Mouse (Mus musculus): ENCODE results near the gene Acod1. TPM values are rescaled to one million over a fixed set of nuclear protein-coding genes. Genes with fewer than 3 reads are reported as not detected.
A peak's percentile ranks its signal among the peaks of the same experiment; 100 is the strongest.

Gene Acod1
- polyA plus RNA-seq, 1 experiment from 2014 or later = not detected

DNA sequence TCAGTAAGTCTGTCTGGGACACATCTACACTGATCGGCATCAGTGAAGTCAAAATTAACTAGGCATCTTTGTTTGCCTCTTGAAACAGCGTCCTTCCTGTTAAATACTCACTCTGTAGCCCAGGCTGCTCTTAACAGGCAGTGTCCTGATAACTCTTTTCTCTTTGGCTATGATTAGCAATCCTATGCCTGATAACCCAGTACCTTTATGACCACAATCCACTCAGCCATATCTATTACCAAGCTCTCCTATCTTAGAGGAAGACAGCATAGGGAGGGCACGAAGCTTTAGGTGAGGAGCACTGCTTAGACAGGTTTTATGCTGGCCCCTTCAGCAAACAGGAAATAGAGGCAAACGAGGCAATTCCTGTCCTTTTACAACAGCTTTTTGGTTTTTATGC, 46.9 kb downstream of the Acod1 start:
- Histone ChIP-seq H3K4me3 (no peak overlapping the region), H3K9ac (no peak overlapping the region), H3K36me3 (peaks cover 50% of the 10 kb centered on the region), H3K4me1 (peaks cover 47% of the 10 kb centered on the region), H3K9me3 (no peaks in the 10 kb centered on the region), H3K27ac (replicated peaks) (no peak overlapping the region), H3K4me2 (peak overlapping the region; percentile 6; the same call in 1 of the 2 replicates), H3K27me3 (replicated peaks) (no peaks in the 10 kb centered on the region)
- WGBS = 47% methylated on average over 4 of the region's 4 CpGs
- no peak for ATAC-seq (ENCODE audit: extremely low read depth, insufficient number of reproducible peaks, low FRiP score, low TSS enrichment)

DNA sequence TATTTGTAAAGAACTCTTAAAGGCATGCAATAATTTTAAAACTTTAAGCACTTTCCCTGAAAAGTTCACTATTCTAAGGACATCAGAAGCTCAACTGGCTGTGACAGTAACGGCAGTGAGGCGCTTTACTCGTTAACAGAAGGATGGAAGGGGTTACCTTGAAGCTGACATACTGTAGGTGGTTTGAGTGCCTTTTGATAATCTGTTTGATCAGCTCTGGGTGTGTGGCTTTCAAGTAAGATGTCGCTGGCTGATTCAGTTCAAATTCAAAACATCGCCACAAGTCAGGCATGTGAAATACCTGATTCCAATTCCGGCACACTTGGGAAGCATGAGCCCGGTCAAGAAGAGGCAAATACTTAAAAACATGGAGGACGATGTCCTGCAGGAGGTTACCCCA, 48.3 kb downstream of the Acod1 start:
- Histone ChIP-seq H3K9me3 (no peaks in the 10 kb centered on the region), H3K36me3 (peaks cover 40% of the 10 kb centered on the region), H3K4me1 (peaks cover 42% of the 10 kb centered on the region), H3K4me3 (peak overlapping the region; percentile 2; the same call in 1 of the 2 replicates), H3K27ac (replicated peaks) (no peak overlapping the region), H3K27me3 (replicated peaks) (no peaks in the 10 kb centered on the region), H3K4me2 (no peak overlapping the region), H3K9ac (no peak overlapping the region)
- 92% methylated on average over 8 of the region's 8 CpGs for WGBS
- ATAC-seq (ENCODE audit: extremely low read depth, insufficient number of reproducible peaks, low FRiP score, low TSS enrichment) = no peak

DNA sequence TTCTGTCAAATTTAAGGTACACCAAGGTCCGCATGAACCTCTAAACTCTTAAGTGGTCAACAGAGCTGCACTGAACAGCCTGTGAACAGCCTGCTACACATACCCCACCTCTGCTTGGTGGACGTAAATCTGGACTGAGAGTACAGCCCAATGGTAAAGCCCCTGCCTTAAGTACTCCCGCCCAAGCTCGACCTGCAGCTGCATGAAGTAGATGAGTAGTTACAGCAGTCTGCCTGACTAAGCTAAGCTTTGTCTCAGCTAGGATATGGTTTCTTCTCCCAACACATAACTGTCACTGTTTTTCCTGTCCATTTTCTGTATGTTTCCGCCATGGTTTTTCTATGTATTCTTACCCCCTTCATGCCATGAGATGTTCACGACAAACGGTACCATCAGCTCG, 49.0 kb downstream of the Acod1 start:
- Histone ChIP-seq H3K27me3 (replicated peaks) (no peaks in the 10 kb centered on the region), H3K4me2 (peak overlapping the region; percentile 62; the same call in 1 of the 2 replicates), H3K36me3 (peaks cover 38% of the 10 kb centered on the region), H3K9ac (no peak overlapping the region), H3K4me3 (0 out of 2 replicates have a peak overlapping the region, but pooled peaks have one; percentile 95), H3K27ac (replicated peaks) (no peak overlapping the region), H3K9me3 (no peaks in the 10 kb centered on the region), H3K4me1 (peaks cover 46% of the 10 kb centered on the region)
- ATAC-seq (ENCODE audit: extremely low read depth, insufficient number of reproducible peaks, low FRiP score, low TSS enrichment) = no peak
- WGBS = 90% methylated on average over 8 of the region's 8 CpGs

DNA sequence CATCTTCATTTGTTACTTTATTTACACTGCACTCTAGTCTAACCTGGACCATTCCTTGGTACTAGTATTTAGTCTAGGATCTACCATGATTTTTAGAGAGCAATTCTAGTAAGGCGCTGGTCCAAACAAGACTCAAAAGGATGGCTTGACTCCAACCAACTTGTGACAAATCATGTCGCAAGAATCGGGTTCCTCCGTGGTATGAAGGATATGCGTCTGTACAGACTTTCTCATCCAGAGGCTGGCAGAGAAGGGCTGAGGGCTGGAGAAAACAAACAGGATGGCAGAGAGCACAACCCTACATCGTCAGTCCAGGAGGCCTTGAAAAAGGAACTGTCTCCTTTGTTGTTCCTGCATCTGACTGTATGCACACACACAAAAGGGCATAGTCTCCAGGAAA, 49.8 kb downstream of the Acod1 start:
- 76% methylated on average over 6 of the region's 6 CpGs for WGBS
- Histone ChIP-seq H3K4me3 (peak overlapping the region; percentile 95), H3K4me2 (peak overlapping the region; percentile 62), H3K9ac (no peak overlapping the region), H3K27ac (replicated peaks) (no peak overlapping the region), H3K27me3 (replicated peaks) (no peaks in the 10 kb centered on the region), H3K9me3 (no peaks in the 10 kb centered on the region), H3K4me1 (peaks cover 44% of the 10 kb centered on the region), H3K36me3 (peaks cover 30% of the 10 kb centered on the region)
- ATAC-seq (ENCODE audit: extremely low read depth, insufficient number of reproducible peaks, low FRiP score, low TSS enrichment) = no peak

DNA sequence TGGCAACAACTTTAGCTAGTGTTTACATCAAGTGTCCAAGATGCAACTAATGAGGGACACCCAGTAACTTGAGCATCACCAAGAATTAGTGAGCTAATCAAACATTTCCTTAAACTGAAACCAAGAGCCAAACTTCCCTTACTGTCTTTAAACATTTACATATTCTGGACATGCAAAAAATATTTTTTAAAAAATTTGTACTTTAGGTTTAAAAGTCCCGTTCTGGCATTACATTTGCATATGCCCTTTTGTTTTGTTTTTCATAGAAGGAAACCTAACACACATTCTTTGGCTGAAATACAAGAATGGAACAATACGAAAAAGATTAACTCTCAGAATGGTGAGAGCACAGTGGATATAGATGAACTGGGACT, 51.4 kb downstream of the Acod1 start:
- H3K4me3 ChIP-seq = peak overlapping the region; percentile 95
- peak overlapping the region; percentile 100 for H3K9ac ChIP-seq
- peak overlapping the region; percentile 70 for H3K4me2 ChIP-seq
- 0% methylated on average over 2 of the region's 2 CpGs for WGBS
- peaks cover 24% of the 10 kb centered on the region for H3K36me3 ChIP-seq
- no peak for ATAC-seq (ENCODE audit: extremely low read depth, insufficient number of reproducible peaks, low FRiP score, low TSS enrichment)
- no peaks in the 10 kb centered on the region for H3K27me3 ChIP-seq (replicated peaks)
- peaks cover 38% of the 10 kb centered on the region for H3K4me1 ChIP-seq
- H3K9me3 ChIP-seq = no peaks in the 10 kb centered on the region
- peak overlapping the region; percentile 100 for H3K27ac ChIP-seq (replicated peaks)

DNA sequence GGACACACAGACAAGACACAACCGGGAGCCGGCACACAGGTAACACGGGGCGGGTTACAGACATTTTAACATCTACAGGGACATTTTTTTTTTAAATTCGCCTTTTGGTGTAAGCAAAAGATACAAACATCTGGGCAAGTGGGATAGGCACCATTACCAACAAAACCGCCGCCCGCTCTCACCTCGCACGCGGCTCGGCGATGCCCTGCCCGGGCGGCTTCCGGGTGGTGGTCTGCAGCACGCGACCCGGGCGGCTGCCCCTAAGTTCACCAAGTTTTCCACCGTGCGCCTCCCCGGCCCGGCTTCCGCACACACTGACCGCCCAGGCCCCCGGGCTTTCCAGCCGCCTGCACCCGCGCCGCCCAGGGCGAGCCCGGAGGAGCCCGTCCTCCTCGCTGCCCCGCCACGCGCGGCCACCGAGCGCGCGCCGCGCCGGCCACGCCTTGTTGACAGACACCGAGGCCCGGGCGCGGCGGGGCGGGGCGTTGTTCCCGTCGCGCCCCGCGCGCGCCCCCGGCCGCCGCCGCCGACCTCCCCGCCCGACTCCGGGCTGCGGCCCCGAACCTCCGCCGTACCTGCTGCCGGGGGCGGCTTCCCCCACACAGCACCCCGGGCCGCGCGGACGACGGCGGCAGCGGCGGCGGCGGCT, 51.9 kb downstream of the Acod1 start:
- WGBS = under 1% methylated on average over 70 of the region's 86 CpGs
- Histone ChIP-seq H3K4me1 (peaks cover 33% of the 10 kb centered on the region), H3K36me3 (peaks cover 24% of the 10 kb centered on the region), H3K4me3 (peak overlapping the region; percentile 95), H3K27me3 (replicated peaks) (no peaks in the 10 kb centered on the region), H3K9ac (peak overlapping the region; percentile 100), H3K4me2 (peak overlapping the region; percentile 70), H3K9me3 (no peaks in the 10 kb centered on the region), H3K27ac (replicated peaks) (peak overlapping the region; percentile 100)
- ATAC-seq (ENCODE audit: extremely low read depth, insufficient number of reproducible peaks, low FRiP score, low TSS enrichment) = peak; percentile 84

DNA sequence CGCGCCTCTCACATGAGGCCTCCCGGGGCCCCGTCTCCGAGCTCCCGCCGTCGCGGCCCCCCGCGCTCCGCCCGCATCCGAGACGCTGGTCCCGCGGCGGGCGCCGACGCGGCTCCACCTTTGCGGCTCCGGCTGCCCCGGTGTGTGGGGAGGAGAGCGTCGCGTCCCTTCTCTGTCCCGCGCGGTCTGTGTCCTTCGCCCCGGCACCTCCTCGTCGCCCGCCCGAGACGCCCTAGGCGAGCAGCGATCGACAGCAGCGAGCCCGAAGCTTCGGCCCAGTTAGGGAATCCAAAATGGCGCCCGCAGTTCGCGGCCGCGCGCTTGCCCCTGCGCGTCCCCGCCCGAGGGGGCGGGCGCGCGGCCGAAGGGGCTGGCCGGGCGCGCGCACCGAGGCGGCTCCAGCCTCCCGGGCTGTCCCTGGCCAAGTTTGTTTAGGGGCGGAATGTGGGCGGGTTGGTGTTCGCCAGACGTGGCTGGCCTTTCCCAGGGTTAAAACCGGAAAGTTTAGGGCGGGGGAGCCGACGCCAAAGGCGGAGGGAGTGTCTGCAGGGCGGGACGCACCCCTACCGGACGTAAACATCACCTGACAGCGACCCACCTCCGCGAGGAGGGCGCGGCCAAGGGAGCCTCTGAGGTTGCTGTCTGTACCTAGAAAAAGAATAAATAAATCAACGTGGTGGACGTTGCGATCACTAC, 52.6 kb downstream of the Acod1 start, which contains the start of gene Fbxl3:
Gene Fbxl3 (minus strand): TSS at position 329 of the 696 bp plus-strand sequence.
- peaks cover 27% of the 10 kb centered on the region for H3K4me1 ChIP-seq
- H3K4me2 ChIP-seq = peak within 1 kb of the TSS; percentile 70
- peak within 1 kb of the TSS; percentile 95 for H3K4me3 ChIP-seq
- H3K27me3 ChIP-seq (replicated peaks) = no peaks in the 10 kb centered on the region
- peak; percentile 90 for ATAC-seq (ENCODE audit: extremely low read depth, insufficient number of reproducible peaks, low FRiP score, low TSS enrichment)
- H3K9ac ChIP-seq = peak within 1 kb of the TSS; percentile 100
- peaks cover 23% of the 10 kb centered on the region for H3K36me3 ChIP-seq
- H3K9me3 ChIP-seq = no peaks in the 10 kb centered on the region
- H3K27ac ChIP-seq (replicated peaks) = peak within 1 kb of the TSS; percentile 100
- WGBS = under 1% methylated on average over 86 of the region's 88 CpGs

DNA sequence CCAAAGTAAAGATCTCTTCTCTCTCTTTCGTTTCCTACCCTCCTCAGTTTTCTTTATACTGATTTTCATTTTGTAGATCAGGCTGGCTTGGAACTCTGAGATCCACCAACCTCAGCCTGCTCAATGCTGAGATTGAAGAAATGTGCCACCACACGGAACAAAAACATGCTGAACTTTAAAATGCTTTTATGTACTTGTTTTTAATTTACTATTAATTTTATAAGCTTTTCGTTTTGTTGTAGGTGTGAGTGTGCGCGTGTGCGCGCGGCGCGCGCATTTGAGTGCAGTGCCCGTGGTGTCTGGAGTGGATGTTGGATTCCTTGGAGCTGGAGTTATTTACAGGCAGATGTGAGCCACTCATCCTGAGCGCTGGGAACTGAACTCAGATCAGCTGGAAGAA, 53.5 kb downstream of the Acod1 start:
- ATAC-seq (ENCODE audit: extremely low read depth, insufficient number of reproducible peaks, low FRiP score, low TSS enrichment) = no peak

DNA sequence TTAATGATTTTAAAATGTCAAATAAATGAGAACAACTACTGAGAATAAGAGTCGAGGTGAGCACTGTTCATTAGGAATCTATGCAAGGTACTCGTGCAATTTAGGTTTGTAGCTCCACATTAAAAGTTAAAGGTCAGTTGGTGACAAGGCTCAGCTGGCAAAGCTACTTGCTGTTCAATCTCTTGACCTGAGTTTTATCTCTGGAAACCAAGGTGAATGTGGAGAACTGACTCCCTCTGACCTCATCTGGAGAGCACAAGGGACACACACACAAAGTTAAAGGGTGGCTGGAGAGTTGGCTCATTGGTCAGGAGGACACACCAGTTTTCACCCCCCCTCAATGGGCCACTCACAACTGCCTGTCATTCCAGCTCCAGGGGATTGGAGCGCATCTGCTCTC, 54.4 kb downstream of the Acod1 start:
- Histone ChIP-seq H3K9me3 (no peaks in the 10 kb centered on the region), H3K27ac (replicated peaks) (no peak overlapping the region), H3K9ac (no peak overlapping the region), H3K27me3 (replicated peaks) (no peaks in the 10 kb centered on the region), H3K4me1 (peaks cover 20% of the 10 kb centered on the region), H3K36me3 (peaks cover 6% of the 10 kb centered on the region), H3K4me2 (no peak overlapping the region), H3K4me3 (no peak overlapping the region)
- ATAC-seq (ENCODE audit: extremely low read depth, insufficient number of reproducible peaks, low FRiP score, low TSS enrichment) = no peak
- WGBS = 68% methylated on average over 3 of the region's 3 CpGs

More for the DNA sequence above, 53.5 kb downstream of the Acod1 start:
- Histone ChIP-seq H3K27me3 (replicated peaks) (no peaks in the 10 kb centered on the region), H3K9ac (no peak overlapping the region), H3K27ac (replicated peaks) (peak overlapping the region; percentile 100; the same call in 1 of the 2 replicates), H3K4me3 (peak overlapping the region; percentile 95), H3K9me3 (no peaks in the 10 kb centered on the region), H3K36me3 (peaks cover 14% of the 10 kb centered on the region), H3K4me1 (peaks cover 25% of the 10 kb centered on the region), H3K4me2 (peak overlapping the region; percentile 70)
- 78% methylated on average over 13 of the region's 13 CpGs for WGBS

DNA sequence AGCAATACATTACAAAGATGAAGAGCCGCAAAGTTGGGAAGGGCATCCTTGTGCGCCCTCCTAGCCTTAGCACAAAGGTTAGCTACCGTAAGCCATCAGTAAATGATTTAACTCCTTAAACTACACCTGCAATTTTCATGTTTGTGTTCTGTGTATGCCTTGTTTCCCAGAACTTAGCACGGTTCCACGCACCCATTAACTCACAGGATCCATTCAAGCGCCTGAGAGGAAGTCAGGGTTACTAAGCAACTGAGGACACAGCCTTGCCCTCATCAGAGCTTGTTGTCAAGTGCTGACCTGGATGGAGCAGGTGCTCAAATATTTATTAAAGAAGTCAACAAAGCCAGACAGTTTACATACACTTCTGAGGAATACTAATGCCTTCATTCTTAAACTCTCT, 55.5 kb downstream of the Acod1 start:
- Histone ChIP-seq H3K4me3 (no peak overlapping the region), H3K27ac (replicated peaks) (no peak overlapping the region), H3K4me1 (peaks cover 11% of the 10 kb centered on the region), H3K4me2 (no peak overlapping the region), H3K36me3 (no peaks in the 10 kb centered on the region), H3K27me3 (replicated peaks) (no peaks in the 10 kb centered on the region), H3K9me3 (no peaks in the 10 kb centered on the region), H3K9ac (no peak overlapping the region)
- WGBS = 73% methylated on average over 6 of the region's 6 CpGs
- ATAC-seq (ENCODE audit: extremely low read depth, insufficient number of reproducible peaks, low FRiP score, low TSS enrichment) = no peak

DNA sequence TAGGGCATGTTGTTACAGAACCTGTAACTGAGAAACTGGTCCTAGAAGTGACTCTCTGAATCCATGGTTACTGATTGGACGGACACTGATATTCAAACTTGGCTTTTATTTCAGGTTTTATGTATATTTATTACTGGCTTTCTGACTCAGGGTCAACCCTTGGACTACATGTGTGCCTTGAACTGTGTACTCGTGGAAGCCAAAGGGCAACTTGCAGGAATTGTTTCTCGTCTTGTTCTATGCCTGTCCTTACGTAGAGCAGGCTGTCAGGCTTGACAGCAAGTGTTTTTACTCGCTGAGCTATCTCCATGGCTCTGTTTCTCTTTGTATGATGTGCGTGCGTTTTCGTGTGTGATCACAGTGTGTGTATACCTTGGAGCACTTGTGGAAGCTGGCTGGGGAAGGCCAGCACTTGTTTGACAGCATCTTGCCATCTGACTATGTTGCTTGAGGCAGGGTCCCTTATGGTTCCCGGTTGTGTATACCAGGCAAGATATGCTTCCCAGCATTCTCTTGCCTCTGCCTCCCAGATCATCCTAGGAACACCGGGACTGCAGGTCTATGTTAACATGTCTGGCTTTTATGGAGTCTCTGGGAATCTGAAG, 56.1 kb downstream of the Acod1 start:
- 75% methylated on average over 10 of the region's 10 CpGs for WGBS
- peaks cover 7% of the 10 kb centered on the region for H3K4me1 ChIP-seq
- no peak overlapping the region for H3K9ac ChIP-seq
- no peak overlapping the region for H3K4me3 ChIP-seq
- no peaks in the 10 kb centered on the region for H3K27me3 ChIP-seq (replicated peaks)
- no peak for ATAC-seq (ENCODE audit: extremely low read depth, insufficient number of reproducible peaks, low FRiP score, low TSS enrichment)
- H3K4me2 ChIP-seq = no peak overlapping the region
- H3K27ac ChIP-seq (replicated peaks) = no peak overlapping the region
- no peaks in the 10 kb centered on the region for H3K9me3 ChIP-seq
- no peaks in the 10 kb centered on the region for H3K36me3 ChIP-seq
